Mouse (Mus musculus): ENCODE measurements around the gene Schip1. TPM values are rescaled to one million over a fixed set of nuclear protein-coding genes. Genes with fewer than 3 reads are reported as not detected.

The Schip1 gene
- polyA plus RNA-seq, 1 experiment, result 0.11 TPM

- H3K27me3 ChIP-seq (ENCODE audit: control insufficient read depth), result no peaks in the 10 kb centered on the region
- no peak for TF ChIP-seq GATA1 (IDR thresholded peaks at IDR 0.05; ENCODE audit: low read length)
- TF ChIP-seq TAL1 (IDR thresholded peaks at IDR 0.05; ENCODE audit: low read length), result no peak
- no peaks in the 10 kb centered on the region for H3K36me3 ChIP-seq (ENCODE audit: control insufficient read depth)
- H3K4me3 ChIP-seq (replicated peaks), result no peak overlapping the region
- H3K4me1 ChIP-seq (ENCODE audit: control insufficient read depth), result no peaks in the 10 kb centered on the region
- no peaks in the 10 kb centered on the region for H3K9me3 ChIP-seq (ENCODE audit: control insufficient read depth, low read length)
Measured at GRCm38 (mm10) chr3:68351461-68351860, 286.9 kb downstream of the Schip1 start.

- no peak overlapping the region for H3K4me3 ChIP-seq (replicated peaks)
- no peak for TF ChIP-seq GATA1 (IDR thresholded peaks at IDR 0.05; ENCODE audit: low read length)
- no peak for TF ChIP-seq TAL1 (IDR thresholded peaks at IDR 0.05; ENCODE audit: low read length)
- H3K36me3 ChIP-seq (ENCODE audit: control insufficient read depth), result no peaks in the 10 kb centered on the region
- no peaks in the 10 kb centered on the region for H3K9me3 ChIP-seq (ENCODE audit: control insufficient read depth, low read length)
- no peaks in the 10 kb centered on the region for H3K4me1 ChIP-seq (ENCODE audit: control insufficient read depth)
- H3K27me3 ChIP-seq (ENCODE audit: control insufficient read depth), result no peaks in the 10 kb centered on the region
Measured at GRCm38 (mm10) chr3:68352961-68353360, 288.4 kb downstream of the Schip1 start.

GRCm38 (mm10) chr3:68353492-68353891 is 288.9 kb downstream of the Schip1 start:
- Histone ChIP-seq H3K4me1 (ENCODE audit: control insufficient read depth) (no peaks in the 10 kb centered on the region), H3K36me3 (ENCODE audit: control insufficient read depth) (no peaks in the 10 kb centered on the region), H3K4me3 (replicated peaks) (no peak overlapping the region), H3K27me3 (ENCODE audit: control insufficient read depth) (no peaks in the 10 kb centered on the region), H3K9me3 (ENCODE audit: control insufficient read depth, low read length) (no peaks in the 10 kb centered on the region)
- TF ChIP-seq GATA1 (IDR thresholded peaks at IDR 0.05; ENCODE audit: low read length), result no peak
- no peak for TF ChIP-seq TAL1 (IDR thresholded peaks at IDR 0.05; ENCODE audit: low read length)

- Histone ChIP-seq H3K4me3 (replicated peaks) (no peak overlapping the region), H3K36me3 (ENCODE audit: control insufficient read depth) (no peaks in the 10 kb centered on the region), H3K9me3 (ENCODE audit: control insufficient read depth, low read length) (no peaks in the 10 kb centered on the region), H3K27me3 (ENCODE audit: control insufficient read depth) (no peaks in the 10 kb centered on the region), H3K4me1 (ENCODE audit: control insufficient read depth) (no peaks in the 10 kb centered on the region)
- TF ChIP-seq TAL1 (IDR thresholded peaks at IDR 0.05; ENCODE audit: low read length), result no peak
Measured at GRCm38 (mm10) chr3:68356516-68356915, 291.9 kb downstream of the Schip1 start.

GRCm38 (mm10) chr3:68368029-68368428 is 303.4 kb downstream of the Schip1 start:
- Histone ChIP-seq H3K9me3 (ENCODE audit: control insufficient read depth, low read length) (no peaks in the 10 kb centered on the region), H3K27me3 (ENCODE audit: control insufficient read depth) (no peaks in the 10 kb centered on the region)
- TF ChIP-seq TAL1 (IDR thresholded peaks at IDR 0.05; ENCODE audit: low read length) (no peak), GATA1 (IDR thresholded peaks at IDR 0.05; ENCODE audit: low read length) (no peak)

GRCm38 (mm10) chr3:68372925-68373324 is 308.3 kb downstream of the Schip1 start:
- H3K9me3 ChIP-seq (ENCODE audit: control insufficient read depth, low read length), result no peaks in the 10 kb centered on the region
- no peak for TF ChIP-seq TAL1 (IDR thresholded peaks at IDR 0.05; ENCODE audit: low read length)
- TF ChIP-seq GATA1 (IDR thresholded peaks at IDR 0.05; ENCODE audit: low read length), result no peak
- H3K4me3 ChIP-seq (replicated peaks), result no peak overlapping the region
- H3K36me3 ChIP-seq (ENCODE audit: control insufficient read depth), result no peaks in the 10 kb centered on the region
- H3K4me1 ChIP-seq (ENCODE audit: control insufficient read depth), result no peaks in the 10 kb centered on the region
- no peaks in the 10 kb centered on the region for H3K27me3 ChIP-seq (ENCODE audit: control insufficient read depth)

More at GRCm38 (mm10) chr3:68368029-68368428, 303.4 kb downstream of the Schip1 start:
- no peak overlapping the region for H3K4me3 ChIP-seq (replicated peaks)
- no peaks in the 10 kb centered on the region for H3K36me3 ChIP-seq (ENCODE audit: control insufficient read depth)
- H3K4me1 ChIP-seq (ENCODE audit: control insufficient read depth), result peaks cover 6% of the 10 kb centered on the region

- no peak for TF ChIP-seq TAL1 (IDR thresholded peaks at IDR 0.05; ENCODE audit: low read length)
- TF ChIP-seq GATA1 (IDR thresholded peaks at IDR 0.05; ENCODE audit: low read length), result no peak
- Histone ChIP-seq H3K4me1 (ENCODE audit: control insufficient read depth) (no peaks in the 10 kb centered on the region), H3K36me3 (ENCODE audit: control insufficient read depth) (no peaks in the 10 kb centered on the region), H3K4me3 (replicated peaks) (no peak overlapping the region), H3K27me3 (ENCODE audit: control insufficient read depth) (no peaks in the 10 kb centered on the region), H3K9me3 (ENCODE audit: control insufficient read depth, low read length) (no peaks in the 10 kb centered on the region)
Measured at GRCm38 (mm10) chr3:68375100-68375508, 310.5 kb downstream of the Schip1 start.

GRCm38 (mm10) chr3:68377452-68378198 is 313.0 kb downstream of the Schip1 start:
- TF ChIP-seq GATA1 (IDR thresholded peaks at IDR 0.05; ENCODE audit: low read length) (no peak), TAL1 (IDR thresholded peaks at IDR 0.05; ENCODE audit: low read length) (no peak)
- H3K36me3 ChIP-seq (ENCODE audit: control insufficient read depth), result no peaks in the 10 kb centered on the region
- H3K9me3 ChIP-seq (ENCODE audit: control insufficient read depth, low read length), result no peaks in the 10 kb centered on the region
- H3K4me1 ChIP-seq (ENCODE audit: control insufficient read depth), result no peaks in the 10 kb centered on the region
- no peaks in the 10 kb centered on the region for H3K27me3 ChIP-seq (ENCODE audit: control insufficient read depth)
- H3K4me3 ChIP-seq (replicated peaks), result no peak overlapping the region

- H3K27me3 ChIP-seq (ENCODE audit: control insufficient read depth), result no peaks in the 10 kb centered on the region
Measured at GRCm38 (mm10) chr3:68378799-68379198, 314.2 kb downstream of the Schip1 start.

More at GRCm38 (mm10) chr3:68378799-68379198, 314.2 kb downstream of the Schip1 start:
- H3K36me3 ChIP-seq (ENCODE audit: control insufficient read depth), result no peaks in the 10 kb centered on the region
- no peak overlapping the region for H3K4me3 ChIP-seq (replicated peaks)
- TF ChIP-seq GATA1 (IDR thresholded peaks at IDR 0.05; ENCODE audit: low read length), result no peak
- no peak for TF ChIP-seq TAL1 (IDR thresholded peaks at IDR 0.05; ENCODE audit: low read length)
- no peaks in the 10 kb centered on the region for H3K9me3 ChIP-seq (ENCODE audit: control insufficient read depth, low read length)
- H3K4me1 ChIP-seq (ENCODE audit: control insufficient read depth), result peaks cover 2% of the 10 kb centered on the region; the same call in 1 of the 2 replicates
